Mouse (Mus musculus) bone marrow, adult 2 months (tissue): ENCODE results near the gene Klhl2.

Source experiments
- CTCF ChIP-seq: fragments of 200-500 bp; IDR thresholded peaks from 2 replicates; pipeline ENCODE4 v1.5.1; 2011; ENCODE audit warnings: low read length, control low read depth; ENCODE audit not compliant: control insufficient read depth, insufficient read depth
- POLR2A ChIP-seq: fragments of 200-500 bp; IDR thresholded peaks from 2 replicates; pipeline ENCODE4 v1.6.1; 2011; ENCODE audit warnings: low read depth, mild to moderate bottlenecking, control low read depth, low read length, borderline replicate concordance; ENCODE audit not compliant: control insufficient read depth

- TF ChIP-seq POLR2A (no peak), CTCF (no peak)
Observed at GRCm38 (mm10) chr8:64691591-64692401, 158.0 kb downstream of the Klhl2 start.
